Mouse (Mus musculus) testis, postnatal 14 days (tissue): Measurements from ENCODE around the gene Unc45a.
"Not testable (repeated sequence)": the region's sequence is repeated elsewhere in the genome, so short reads cannot be mapped to it uniquely, and the experiment has no call there.

Experiments used
- DNase-seq: peaks from one replicate; pipeline ENCODE4 v3.0.0; 2021; ENCODE audit warnings: low spot score

Unc45a gene

DNA sequence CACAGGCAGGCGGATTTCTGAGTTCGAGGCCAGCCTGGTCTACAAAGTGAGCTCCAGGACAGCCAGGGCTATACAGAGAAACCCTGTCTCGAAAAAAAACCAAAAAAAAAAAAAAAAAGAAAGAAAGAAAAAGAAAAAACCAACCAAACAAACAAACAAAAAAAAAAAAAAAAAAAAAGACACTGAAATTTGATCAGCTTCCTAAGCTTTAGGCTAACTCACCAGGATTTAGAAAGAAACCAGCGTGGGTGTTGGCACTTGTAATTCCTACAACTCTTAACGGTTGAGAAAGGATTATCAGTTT lies 16.0 kb downstream of the Unc45a start:
- DNase-seq: not testable (repeated sequence)

DNA sequence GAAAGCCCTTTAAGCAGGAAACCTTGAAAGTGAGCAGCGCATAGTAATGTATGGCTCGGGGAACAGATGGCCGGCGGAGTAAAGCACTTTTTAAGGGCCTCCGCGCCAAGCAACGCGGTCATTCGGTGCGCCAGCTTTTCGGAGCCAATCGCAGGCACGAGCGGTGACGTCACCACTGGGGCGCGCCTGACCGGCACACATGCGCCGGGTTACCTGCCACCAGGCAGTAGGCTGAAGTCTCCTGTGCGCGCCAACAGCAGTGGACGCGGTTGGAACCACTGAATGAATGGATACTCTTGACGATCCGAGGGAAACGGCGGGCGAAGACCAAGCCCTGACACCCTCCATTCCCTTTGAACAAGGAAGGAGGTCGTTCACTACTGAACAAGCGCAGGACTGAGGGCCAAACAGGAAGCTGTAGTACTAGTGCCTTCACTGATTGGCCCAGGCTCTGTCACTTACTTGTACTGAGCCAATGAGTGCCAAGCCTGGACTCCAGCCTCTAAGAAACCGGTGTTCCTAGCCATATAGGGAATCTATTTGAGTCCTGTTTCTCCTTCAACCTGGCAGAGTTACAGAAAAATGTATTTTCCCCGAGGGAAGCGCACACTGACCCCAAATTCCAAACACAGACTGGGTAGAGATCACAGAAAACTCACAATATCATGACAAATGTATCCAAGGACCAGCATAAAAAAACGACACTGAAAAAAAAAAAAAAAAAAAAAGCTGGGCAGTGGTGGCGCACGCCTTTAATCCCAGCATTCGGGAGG lies 16.6 kb downstream of the Unc45a start, which contains the start of gene Rccd1:
Gene Rccd1 (minus strand): TSS at position 412 of the 773 bp plus-strand sequence.
- peak; percentile 93 for DNase-seq

DNA sequence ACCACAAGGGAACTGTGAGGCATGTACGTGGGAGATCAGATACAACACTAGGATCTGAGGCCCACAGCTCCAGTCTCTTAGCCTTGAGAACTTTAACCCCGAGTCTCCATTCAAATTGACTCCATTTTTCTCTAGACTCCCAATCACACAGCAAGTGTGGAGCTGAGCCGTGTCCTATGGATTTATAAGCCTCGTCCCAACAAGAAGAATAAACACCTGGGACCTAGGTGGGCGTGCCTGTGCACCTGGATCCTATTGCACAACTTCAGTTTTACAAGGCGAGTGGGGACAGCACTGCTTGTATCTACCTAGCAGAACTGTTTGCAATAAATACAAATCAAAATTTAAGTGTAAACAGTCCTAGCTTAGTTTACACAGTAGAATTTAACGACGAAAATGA lies 17.5 kb downstream of the Unc45a start:
- no peak for DNase-seq

DNA sequence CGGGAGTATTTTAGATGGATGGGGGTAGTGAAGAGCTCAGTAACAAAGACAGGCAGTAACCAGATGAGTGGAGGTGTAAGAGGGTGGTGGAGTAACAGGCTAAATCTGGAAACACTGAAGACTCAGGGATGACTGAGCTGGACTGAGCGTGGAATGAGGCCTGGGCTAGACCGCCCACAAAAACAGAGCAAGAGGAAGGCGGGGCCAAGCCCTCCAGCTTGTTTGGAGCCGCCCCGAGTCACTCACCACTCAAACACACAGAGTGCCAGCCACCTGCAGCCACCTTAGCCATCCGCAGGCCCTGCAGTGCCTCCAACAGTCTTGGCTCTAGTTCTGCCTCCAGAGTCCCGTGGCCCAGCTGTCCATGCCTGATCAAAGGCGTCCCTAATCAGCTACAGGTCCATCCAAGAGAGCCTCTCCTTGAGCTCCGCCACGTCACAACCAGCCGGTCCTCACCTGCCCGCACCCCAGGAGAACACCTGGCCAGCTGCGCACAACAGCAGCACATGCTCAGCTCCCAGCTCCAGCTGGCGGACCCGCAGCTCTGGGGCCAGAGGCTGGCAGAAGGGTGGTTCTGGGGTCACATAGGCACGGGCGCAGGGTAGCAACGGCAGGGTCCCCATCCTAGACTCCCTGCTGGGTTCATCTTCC lies 20.8 kb downstream of the Unc45a start:
- no peak for DNase-seq

DNA sequence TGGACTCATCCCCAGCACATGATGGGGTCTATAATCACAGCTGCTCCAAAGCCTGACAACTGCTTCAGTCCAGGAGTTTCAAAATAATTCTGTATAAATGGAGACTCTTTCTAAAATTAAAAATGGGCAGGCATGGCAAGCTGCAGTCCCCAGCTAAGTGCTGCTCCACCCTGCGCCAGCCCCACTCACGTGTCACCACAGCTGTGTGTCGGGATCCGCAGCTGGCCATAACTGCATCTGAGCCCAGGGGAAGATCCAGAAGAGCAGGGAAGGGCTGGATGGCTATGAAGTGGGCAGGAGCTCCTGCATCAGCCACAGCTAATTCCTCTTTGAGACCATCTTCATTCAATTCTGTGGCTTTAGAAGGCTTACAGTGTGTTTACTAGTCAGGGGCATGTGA lies 22.1 kb downstream of the Unc45a start:
- no peak for DNase-seq

DNA sequence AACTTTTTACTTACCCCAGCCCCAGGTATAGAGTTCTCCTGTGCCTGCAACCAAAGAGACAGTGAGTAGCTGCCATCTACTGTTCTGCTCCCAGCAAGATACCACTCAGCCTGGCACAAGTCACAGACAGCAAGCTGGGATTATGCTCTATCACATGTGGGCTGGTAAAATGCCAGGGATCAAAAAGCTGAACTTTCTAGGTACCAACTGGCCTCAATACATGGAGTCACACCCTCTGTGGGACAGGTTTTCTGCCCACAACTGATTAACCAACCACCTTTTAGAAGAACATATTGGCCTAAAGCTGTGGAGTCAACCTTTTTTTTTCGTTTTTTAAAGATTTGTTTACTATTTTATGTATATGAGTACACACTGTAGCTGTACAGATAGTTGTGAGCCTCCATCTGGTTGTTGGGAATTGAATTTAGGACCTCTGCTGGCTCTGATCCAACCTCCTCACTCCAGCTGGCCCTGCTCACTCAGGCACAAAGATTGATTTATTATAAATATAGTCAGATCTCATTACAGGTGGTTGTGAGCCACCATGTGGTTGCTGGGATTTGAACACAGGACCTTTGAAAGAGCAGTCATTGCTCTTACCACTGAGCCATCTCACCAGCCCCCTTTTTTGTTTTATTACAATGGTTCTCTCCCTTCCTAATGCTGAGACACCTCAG lies 23.2 kb downstream of the Unc45a start:
- no peak for DNase-seq

DNA sequence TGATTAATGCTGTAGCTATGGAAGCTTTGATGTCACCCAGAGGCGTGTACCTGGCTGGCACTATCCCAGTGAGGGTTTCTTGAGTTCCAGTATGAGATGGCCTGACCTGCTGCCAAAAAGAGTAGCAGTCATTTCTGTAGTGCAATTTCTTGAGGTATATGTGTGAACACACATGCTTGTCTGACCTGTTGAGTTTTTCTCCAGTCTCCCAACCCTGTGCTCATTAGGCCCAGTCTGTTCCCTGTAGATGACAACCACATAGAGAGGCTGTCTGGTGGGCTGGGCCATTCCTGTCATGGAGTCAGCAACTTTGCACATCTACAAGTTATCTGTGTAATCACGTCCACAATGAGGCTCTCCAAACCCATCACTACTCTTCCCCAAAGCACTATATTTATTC lies 25.1 kb downstream of the Unc45a start:
- no peak for DNase-seq

DNA sequence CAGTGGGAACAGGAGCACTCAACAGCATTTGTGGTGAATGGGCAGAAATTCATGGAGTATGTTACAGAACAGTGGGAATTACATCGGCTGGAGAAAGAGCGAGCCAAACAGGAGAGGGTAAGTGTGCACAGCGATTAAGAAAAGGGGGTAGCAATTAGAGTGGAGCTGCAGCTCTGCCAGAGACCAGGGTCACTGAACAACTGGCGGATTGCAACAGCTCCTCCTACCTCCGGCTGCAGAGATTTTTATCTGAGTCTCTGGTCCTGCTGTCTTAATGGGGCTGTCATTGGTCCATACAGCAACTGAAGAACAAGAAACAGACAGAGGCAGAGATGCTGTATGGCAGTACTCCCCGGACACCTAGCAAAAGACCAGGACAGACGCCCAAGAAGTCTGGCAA lies 30.0 kb downstream of the Unc45a start:
- no peak for DNase-seq

DNA sequence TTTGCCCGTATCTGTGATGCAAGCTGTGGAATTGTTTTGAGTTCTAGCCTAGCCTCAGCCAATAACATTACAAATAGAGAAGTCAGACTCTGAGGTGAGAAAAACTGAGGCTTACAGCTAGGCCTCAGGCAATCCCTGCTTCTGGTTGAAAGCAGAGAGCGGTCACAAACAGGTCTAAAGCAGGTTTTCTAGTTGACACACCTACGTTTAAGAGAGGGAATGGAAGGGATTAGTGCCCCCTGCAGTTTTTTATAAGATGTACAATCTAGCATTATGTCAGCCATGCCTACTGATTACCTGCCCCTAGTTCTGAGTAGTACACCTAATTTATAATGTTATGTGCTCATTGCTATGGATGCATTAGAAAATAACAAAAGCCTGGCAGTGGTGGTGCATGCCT lies 33.0 kb downstream of the Unc45a start:
- no peak for DNase-seq

DNA sequence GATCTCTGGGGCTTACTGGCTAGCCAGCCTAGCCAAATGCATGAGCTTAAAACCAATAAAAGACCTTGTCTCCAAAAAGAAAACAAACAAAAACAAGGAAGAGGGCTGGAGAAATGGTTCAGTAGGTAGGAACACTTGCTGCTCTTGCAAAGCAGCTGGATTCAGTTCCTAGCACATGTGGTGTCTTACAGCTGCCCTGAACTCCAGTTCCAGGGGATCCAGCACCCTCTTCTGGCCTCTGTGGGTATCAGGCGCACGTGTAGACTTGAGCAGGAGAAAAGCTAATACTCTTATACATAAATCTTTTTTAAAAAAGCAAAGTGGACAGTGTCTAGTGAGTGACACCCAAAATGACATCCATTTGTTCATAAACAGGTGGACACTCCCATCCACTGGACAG lies 39.3 kb downstream of the Unc45a start:
- no peak for DNase-seq

DNA sequence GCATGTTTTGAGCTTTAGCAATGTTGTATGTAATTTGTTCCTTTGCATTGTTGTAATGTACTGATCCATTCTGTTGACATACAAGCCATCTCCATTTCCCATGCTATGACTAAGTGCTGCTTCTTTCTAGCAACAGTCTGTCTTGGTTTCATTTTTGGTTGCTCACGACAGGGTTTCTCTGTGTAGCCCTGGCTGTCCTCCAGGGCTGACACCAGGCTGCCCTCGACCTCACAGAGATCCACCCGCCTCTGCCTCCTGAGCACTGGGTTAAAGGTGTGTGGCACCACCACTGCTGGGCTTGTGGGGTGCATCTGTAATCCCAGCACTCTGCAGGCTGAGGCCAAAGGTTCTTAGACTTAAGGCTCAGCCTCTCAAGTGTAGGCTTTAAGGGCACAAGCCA lies 41.2 kb downstream of the Unc45a start:
- no peak for DNase-seq

DNA sequence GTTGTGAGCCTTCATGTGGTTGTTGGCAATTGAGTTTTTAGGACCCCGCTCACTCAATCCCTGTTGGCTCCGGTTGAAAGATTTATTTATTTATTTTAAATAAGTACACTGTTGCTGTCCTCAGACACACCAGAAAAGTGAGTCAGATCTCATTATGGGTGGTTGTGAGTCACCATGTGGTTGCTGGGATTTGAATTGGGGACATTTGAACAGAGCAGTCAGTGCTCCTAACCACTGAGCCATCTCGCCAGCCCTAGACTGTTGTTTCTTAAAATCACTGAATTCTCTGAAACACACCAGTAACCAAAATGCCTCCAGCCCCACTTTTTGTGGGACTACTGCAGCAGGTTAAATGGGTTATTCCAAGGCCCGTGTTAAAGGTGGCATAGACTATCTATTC lies 42.1 kb downstream of the Unc45a start:
- no peak for DNase-seq

DNA sequence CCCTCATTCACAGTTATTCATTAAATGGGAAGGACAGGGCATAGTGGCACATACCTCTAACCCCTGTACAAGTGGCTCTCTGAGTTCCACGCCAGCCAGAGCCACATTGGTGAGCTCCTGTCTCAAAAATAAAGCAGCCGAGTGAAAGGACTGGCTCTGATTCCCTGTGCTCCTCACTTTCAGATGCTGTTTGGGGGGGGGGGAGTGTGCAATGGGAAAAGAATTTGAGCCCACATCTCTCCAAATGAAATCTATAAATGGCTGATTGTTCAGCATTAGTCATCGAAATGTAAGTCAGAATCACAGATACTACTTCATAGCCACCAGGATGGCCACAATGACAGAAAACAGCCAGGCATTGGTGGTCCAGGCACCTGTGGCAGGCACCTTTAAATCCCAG lies 43.8 kb downstream of the Unc45a start:
- no peak for DNase-seq

DNA sequence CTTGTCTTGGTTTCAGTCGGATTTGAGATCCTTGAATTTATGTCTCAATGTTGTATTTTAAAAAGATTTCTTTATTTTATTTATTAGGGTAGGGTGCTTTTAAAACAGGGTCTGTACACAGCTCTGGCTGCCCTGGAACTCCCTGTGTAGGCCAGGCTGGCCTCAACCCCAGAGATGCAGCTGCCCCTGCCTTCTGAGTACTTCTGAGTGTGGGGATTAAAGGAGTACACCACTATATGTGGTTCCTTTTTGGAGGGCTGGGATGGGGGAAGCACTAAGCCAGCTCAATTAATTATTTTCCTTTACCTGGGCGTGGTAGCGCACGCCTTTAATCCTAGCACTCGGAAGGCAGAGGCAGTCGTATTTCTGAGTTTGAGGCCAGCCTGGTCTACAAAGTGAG lies 44.3 kb downstream of the Unc45a start:
- DNase-seq: no peak

DNA sequence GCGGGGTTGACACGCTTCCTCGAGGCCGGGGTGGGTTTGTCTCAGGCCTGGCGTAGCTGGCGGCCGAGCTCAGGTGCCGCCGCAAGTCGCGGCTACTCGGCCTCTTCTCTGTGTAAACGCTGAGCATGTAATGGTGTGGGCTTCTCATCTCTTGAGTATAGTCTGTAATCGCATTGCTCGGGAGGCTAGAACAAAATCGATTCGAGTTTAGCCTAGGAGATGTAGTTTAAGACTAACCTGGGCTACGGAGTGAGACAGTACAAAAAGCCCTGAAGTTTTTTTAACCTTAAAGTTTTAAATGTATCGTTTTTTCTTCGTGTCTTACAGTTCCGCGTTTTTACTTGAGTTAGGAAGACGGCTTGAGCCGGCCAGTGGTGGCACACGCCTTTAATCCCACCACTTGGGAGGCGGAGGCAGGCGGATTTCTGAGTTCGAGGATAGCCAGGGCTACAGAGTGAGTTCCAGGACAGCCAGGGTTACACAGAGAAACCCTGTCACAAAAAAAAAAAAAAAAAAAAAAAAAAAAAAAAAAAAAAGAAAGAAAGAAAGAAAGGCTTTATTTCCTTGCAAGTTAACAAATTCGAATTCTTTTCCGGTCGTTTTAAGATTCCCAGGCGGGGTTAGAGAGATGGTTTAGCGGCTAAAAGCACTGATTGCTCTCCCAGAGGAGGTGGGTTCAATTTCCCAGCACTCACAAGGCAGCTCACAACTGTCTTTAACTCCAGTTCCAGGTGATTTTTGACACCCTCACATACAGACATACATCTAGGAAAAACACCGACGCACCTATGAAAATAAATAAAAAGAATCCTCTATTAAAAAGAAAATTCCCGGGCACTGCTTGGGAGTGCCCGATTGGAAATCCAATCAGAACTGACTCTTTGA lies 45.8 kb downstream of the Unc45a start:
- DNase-seq: no peak

DNA sequence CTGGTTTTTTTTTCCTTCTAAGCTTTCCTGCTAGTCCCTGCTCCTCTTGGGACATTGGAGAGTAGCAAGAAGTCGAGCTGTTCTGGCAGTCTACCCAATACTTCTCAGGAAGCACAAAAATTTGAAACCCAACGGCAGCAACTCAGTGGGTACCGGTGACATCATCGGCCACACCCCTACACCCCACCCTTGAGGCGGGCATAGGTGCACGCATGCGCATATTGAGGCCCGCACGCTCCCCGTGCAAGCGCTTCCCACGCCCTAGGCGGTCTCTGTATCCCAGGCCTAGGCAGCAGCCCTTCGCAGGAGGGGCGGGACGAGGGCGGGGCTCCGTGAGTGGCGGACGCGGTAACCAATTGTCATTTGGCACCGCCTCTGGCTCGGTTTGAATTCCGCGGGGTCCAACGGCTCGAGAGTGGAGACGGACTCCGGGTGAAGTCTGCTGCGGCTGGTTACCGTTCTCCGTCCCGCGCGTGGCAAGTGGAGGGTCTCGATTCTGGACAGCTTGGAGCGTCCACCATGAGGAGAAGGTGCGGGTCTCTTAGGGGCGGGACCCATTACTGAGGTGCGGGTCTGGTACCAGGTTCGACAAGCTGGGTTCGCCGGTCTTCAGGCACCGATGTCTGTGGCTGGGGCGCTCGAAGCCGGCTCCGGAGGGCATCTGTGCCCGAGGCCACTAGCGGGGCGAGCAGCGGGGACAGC lies 46.6 kb downstream of the Unc45a start, which contains the start of gene Prc1:
Gene Prc1 (plus strand): TSS at position 389 of the 702 bp plus-strand sequence.
- DNase-seq: peak; percentile 98

DNA sequence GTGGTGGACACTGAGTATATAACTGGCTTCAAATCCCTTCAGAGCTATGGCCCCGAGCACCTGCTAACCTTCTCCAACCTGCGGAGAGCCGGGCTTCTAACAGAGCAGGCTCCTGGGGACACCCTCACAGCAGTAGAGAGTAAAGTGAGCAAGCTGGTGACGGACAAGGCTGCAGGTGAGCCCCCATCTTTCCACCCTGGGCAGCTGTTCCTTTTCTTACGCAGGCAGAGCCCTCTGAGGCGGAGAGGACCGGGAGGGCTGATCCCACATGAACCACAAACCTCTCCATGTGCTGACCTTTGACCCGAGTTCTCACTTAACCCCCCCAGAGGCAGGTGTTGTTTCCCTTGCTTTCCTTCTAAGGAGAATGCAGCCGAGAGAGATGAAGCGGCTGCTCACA lies 53.1 kb downstream of the Unc45a start:
- no peak for DNase-seq

DNA sequence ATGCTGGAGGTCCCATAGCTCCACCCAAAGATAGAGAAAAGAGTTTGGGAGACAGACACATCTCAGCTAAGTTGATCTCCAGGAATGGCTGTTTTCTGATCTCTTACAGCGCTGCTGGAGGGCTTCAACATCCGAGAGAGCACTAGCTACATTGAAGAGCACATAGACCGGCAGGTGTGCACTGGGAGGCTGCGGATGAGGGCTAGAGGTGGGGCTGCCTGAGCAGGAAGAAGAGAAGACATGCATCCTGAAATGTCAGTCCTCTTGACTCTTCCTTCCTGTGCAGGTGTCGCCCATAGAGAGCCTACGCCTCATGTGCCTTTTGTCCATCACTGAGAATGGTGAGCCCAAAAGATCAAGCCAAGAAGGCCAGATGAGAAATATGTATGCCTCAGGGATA lies 55.1 kb downstream of the Unc45a start:
- no peak for DNase-seq

DNA sequence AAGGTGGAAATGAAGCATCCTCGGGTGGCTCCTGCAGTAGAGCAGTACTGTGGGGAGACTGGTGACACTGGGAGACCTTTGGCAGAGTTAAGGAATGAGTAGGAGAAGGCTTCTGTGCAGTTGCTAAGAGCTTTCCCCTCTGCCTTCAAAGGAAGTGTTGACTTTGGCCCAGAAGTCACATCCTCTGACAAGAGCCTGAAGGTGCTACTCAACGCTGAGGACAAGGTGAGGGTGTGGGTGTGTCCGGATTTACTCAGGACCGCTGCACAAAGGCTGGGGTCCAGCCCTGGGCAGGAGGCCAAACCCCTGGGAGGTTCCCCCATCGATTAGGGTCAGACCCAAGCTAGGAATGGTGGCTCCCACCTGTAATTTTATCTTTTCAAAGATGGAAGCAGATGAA lies 56.4 kb downstream of the Unc45a start:
- no peak for DNase-seq

DNA sequence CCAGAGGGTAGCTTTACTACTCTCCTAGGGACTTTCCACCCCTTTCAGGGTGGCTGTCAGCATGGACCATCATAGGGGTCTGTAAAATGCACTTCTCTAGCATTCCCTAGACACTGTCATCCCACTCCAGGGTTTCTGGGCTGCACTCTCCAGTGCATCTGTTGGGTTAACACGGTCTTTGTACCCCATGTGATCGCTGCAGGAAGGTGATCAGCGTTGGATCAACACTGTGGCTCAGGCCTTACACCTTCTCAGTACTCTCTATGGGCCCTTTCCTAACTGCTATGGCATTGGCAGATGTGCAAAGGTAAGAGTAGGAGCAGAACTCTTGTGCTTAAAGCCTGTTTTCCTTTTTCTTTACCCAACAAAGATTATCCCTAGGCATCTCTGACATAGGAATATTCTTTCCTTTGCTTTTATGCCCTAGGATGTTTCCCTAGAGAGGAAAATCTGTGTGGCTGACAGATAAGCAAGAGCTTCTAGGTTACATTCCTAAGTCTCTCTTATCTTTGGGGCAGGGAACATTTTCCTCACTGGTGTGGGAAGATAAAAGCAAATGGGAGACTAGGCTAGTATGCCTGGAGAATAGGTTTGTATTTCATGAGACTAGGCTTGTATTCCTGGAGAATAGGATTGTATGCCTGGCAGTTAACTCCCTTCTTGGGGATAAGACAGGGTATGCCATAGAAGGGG lies 57.4 kb downstream of the Unc45a start:
- DNase-seq: no peak

DNA sequence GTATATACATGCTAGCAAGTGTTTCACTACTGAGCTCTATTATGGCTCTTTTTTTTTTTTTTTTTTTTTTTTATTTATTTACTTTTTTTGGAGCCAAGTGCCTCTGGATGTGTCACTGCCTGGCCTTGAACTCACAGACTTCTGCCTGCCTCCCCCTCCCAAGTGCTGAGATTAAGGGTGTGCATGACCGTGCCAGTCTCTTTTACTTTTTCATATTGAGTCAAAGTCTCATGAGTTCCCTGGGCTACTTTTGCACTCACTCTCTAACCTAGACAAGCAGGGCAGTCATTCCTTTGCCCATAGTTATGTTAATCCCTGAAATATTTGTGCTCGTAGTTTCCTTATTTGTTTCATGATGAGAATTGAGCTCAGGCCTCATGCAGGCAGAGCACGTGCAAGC lies 59.2 kb downstream of the Unc45a start:
- no peak for DNase-seq
